Mouse (Mus musculus): ENCODE results near the gene Emilin2.

Gene Emilin2

DNA sequence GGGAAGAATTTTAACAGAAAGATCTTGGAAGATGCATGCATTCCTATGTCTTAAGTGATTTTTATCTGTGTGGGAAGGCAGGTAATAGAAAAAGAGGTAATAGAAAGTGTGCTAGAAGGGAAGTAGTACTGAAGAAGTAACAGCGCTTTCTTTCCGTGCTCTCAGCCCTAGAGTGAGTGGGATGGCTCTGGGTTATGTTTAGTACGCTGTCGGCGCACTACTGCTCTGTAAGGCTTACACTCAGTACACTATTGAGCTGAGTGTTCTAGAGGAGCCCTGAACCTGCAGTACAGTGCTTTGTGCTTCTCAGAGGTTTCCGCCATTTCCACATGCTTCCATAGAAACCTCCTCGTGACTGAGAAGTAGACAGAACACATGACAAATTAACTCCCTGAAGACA is 83.1 kb downstream of the Emilin2 start:
- no peak for DNase-seq

DNA sequence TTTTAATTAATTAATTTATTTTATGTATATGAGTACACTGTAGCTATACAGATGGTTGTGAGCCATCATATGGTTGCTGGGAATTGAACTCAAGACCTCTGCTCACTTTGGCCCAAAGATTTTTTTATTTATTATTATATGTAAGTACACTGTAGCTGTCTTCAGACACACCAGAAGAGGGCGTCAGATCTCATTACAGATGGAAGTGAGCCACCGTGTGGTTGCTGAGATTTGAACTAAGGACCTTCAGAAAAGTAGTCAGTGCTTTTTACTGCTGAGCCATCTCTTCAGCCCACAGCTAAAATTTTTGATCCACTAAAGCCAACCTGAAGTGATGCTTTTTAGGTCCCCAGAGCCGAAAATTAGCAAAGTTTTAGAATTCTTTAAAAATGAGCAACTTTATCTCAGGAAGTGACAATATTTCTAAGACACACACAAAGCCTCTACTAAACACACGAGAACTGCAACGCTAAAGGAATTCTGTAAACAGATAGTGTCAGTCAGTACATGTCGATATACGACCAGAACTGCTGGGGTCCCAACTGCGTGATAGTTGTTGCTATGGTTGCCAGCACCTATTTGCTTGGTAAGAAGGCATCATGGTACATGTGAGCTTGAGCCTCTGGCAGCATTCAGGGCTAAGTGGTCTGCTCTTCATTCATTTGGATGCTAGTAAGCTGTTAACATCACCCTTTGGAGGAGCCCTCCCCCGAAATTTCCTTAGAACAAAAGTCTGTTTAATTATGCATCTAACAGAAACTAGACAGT is 84.5 kb downstream of the Emilin2 start:
- no peak for DNase-seq

DNA sequence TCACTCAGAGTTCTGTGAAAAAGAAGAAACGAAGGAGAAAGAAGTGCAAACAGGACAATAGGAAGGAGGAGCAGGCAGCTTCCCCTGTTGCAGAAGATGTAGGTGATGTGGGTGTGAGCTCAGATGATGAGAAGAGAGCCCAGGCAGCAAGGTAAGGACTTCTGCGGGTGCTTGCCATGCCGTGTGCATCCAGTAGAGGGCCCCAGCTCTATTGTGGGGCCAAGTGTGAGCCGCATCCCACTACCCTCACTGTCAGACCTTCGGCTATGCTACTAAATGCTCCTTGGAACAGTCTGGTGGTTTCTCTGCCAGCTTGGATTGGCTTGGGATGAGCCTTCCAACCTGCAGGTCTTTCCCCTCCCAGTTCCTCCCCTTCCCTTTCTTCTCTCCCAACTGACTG is 86.7 kb downstream of the Emilin2 start:
- peak; percentile 11 to 17 for DNase-seq

DNA sequence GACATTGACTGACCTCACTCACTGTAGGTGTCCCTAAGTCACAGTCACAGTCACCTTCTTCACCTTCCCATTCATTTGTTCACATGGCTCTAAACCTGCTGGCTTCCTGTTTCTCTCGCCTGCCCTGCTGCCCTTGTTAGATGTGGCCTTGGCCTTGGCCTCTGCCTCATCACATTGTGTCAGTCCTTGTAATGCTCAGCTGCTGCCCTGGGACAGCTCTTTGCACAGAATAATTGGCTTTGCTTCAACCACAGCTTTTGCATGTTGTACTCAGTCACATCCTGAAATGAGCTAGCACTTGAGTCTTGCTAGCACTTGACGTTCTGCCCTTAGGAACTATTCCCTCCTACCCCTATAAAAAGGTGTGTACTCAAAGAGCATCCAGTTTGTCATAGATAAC is 87.3 kb downstream of the Emilin2 start:
- no peak for DNase-seq

DNA sequence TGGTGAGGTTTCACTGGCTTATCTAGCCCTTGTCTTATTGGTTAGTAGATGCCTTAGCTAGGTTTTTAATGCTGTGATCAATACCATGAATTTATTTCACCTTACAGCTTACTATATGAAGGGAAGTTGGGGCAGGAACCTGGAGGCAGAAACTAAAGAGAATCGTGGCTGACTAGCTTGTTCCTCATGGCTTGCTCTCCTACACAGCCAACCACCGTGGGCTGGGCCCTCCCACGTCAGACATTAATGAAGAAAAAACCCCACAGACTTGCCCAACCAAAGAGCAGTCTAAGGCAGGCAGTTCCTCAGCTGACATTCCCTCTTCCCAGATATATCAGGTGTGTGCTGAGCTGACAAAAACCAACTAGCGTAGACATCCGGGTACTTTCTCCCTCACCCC is 88.1 kb downstream of the Emilin2 start:
- no peak for DNase-seq

DNA sequence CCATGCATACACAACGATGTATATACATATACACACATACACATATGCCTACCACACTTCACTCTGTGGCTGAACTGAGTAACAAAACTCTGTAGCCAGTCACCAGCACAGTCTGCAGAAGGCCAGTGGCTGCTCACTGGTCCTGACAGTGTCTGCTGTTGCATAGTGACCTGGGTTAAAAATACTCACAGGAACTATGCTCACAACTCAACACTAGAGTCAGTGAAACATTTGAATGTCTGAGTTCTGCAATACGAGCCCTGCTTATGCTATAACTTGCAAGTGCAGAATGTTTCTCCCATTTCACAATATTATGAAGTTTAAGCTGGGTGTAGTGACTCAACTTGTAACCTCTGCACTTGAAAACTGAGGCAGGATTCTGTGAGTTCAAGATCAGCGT is 90.4 kb downstream of the Emilin2 start:
- no peak for DNase-seq

DNA sequence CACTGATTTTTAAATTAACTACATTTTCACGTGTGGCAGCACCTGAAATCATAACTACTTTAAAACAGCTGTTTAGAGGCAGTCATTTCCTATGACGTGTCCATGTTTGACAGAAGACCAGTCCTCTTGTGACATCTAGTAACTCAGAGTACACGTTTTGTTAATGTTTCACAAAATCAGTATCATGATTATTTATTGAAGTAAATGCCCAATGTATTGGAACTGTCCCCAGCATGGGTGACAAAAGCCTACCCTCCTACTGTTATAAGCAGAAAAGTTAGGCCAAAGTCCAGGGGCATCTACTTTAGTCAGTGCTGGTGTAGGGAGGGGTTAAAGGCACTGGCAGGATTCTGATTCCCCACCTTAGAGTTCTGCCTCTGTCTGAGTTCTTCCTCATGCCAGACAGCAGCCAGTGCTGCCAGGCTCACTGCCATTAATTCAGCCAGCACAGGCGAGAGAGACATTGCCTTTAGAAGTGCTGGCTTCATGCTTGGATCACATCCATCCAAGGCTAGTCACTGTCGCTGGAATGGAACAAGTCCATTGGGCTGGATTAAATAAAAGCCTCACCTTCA is 94.6 kb downstream of the Emilin2 start:
- no peak for DNase-seq

DNA sequence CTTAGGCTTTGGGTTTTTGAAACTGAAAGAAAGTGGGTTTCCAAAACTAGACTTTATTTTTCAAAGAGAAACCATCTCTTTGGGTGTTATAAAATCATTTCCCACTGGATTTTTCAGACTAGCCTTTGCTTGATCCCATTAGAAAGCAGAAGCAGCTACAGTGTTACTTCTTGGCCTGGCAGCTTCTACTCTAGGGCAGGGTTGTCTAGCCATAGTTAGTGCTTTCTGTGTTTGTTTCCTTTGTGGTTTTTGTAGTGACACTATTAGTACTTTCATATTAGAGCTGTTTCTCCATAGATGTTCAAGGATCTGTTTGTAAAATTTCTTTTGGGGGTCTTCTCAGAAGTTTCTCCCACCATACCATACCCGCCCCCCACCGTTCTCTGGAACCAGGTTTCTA is 95.5 kb downstream of the Emilin2 start:
- DNase-seq, result no peak

DNA sequence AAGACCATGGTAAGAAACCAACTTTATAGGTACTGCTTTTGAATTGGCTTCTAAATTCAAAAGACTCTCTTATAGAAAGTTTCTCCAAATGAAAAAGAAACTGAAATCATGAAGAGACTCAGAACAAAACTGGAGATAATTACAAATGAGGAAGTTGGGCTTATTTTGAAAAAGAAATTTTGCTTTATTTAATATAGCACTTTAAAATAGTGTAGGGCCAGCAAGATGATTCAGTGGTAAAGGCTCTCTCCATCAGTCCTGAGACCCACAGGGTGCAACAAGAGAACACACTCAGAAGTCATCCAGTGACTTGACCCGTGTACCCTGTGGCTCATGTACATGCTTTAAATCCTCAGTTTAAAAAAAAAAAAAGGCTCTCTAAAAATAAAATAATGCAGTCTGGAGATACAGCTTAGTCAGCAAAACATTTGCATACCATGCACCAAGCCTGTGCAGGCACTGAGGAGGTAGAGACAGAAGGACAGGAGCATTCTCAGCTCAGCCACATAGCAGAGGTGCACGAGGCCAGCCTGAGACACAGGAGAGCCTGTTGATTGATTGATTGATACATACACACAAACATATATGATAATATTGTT is 96.4 kb downstream of the Emilin2 start:
- DNase-seq, result no peak

DNA sequence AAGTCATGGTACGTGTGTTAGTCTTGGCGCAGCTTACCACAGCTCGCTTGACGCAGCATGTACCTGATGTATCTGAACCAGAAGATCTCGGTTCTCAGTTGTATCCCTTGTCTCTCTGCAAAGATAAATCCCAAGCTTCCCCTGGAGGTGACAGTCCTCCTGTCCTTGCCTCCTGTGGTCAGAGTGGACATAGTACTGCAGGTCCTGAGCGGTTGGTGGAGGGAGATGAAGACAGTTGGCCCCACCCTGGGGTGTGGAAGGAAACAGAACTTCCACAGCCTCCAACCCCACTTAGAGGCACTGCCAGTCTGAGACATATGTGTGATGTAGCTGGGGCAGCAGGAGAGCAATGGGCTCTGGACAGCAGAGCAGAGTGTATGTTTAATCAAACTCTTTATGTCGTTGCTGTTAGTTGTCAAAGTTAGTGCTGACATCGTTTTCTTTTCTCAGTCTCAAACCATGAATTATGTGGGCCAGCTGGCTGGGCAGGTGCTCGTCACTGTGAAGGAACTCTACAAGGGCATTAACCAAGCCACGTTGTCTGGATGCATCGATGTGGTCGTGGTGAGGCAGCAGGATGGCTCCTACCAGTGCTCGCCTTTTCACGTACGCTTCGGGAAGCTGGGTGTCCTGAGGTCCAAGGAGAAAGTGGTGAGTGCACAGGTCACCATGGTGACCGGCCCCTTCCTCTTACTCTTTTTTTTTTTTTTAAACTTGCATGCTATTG is 97.1 kb downstream of the Emilin2 start:
- DNase-seq, result no peak

DNA sequence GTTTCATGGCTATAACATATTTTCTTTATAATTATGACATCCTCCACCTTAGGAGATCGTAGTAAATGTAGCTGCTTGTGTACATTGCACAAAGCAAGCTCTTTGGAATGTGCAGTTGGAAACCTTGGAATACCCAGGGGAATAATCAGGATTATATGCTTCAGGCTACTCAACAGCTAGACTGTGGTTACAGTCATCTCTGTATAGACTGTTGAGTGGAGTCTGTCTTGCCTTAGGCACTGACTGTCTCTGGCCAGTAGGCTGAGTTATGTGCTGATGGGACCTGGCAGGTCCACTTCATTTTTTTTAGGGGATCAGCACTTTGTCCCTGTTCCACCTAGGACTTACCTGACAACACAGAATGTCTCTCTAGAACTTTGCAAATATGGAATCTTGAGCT is 98.1 kb downstream of the Emilin2 start:
- no peak for DNase-seq

DNA sequence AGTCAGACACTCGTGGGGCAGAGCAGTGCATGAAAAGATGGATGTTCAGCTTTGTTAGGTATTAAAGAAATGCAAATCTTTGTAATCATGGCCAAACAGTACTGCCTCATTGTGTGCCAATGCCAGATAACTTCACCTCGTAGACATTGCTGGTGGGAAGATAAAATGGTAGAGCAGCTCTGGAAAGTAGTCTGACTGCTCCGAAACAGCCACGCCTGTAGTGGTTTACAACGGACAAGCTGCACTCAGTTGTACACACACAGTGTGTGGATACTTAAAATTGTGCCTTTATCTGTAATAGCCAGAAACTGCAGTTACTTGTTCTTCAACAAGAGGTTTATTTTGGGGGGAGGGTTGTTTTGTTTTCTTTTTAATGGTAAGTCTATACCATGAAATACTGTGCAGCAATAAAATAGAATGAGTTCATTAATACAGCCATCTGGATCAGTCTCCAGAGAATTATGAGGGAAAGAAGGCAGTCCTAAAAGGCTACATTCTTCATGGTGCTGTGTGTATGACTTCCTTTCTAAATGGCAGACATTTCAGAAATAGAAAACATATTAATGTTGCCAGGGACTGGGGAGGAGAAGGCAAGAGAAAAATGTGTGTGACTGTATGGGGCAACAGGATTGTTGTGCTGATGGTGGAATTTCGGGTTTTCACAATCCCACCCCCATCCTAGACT is 99.7 kb downstream of the Emilin2 start:
- no peak for DNase-seq

DNA sequence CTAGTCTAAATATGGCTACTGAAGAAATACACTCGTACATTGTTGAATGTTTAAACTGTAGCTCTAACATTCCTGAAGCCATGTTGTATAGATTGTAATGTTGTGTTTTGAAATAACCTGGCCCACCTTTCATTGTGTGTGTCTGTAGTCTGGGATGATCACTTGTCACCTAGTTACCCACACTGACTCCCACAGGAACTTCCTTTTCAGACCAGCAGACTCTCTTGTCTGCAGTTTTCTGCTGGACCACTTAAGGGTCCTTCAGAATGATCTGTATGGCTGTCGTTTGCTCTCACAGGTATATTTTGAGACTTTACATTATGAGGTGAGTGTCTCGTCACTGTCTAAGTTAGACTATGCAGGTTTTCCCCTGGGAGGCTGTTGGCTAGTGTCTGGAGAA is 101.8 kb downstream of the Emilin2 start:
- no peak for DNase-seq

DNA sequence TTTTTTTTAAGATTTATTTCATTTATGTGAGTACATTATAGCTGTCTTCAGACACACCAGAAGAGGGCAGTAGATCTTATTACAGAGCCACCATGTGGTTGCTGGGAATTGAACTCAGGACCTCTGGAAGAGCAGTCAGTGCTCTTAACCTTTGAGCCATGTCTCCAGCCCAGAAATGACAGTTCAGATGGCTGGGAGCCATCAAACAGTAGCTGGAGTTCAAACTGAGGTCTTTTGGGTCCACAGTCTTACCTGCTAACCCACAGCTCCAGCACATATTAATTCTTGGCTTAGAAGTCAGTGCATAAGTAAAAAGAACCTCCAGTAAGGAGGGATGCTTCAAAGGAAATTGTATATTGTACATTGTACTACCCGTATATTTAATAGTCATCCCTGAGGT is 102.9 kb downstream of the Emilin2 start:
- no peak for DNase-seq

DNA sequence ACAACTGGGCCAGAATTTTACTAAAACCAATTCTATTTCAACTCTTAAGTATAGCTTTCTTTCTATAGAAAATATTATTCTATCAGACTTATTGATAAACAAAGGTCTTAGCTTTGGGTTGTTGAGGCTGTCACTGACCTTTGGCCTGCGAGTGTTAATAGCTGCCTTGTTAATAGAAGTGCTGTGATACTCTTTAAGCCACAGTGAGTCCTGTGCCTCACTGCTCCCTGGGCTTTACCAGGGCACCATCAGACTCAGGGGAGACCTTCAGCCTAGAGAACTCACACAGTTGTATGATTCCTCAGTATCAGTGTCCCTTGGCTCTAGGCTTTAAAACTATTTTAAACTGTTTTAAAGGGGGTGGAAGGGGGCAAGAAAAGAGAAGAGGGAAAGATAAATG is 103.4 kb downstream of the Emilin2 start:
- no peak for DNase-seq

DNA sequence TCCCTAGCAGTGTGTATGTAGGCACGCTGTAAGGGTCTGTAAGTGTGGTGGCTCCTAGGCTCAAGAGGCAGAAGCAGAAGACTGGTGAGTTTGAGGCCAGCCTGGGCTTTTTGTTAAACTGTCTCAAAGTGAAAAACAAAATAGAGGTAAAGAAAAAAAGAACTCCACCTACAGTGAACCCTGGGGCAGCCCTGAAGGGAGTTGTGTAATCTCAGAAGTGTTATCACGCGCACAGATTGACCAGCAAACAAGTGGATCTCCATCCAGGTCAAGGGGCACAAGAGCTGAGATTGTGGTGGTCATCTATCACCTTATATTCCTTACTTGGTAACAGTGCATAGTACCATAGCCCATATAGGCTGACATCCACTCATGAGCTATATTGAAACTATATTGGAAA is 104.5 kb downstream of the Emilin2 start:
- DNase-seq, result no peak

DNA sequence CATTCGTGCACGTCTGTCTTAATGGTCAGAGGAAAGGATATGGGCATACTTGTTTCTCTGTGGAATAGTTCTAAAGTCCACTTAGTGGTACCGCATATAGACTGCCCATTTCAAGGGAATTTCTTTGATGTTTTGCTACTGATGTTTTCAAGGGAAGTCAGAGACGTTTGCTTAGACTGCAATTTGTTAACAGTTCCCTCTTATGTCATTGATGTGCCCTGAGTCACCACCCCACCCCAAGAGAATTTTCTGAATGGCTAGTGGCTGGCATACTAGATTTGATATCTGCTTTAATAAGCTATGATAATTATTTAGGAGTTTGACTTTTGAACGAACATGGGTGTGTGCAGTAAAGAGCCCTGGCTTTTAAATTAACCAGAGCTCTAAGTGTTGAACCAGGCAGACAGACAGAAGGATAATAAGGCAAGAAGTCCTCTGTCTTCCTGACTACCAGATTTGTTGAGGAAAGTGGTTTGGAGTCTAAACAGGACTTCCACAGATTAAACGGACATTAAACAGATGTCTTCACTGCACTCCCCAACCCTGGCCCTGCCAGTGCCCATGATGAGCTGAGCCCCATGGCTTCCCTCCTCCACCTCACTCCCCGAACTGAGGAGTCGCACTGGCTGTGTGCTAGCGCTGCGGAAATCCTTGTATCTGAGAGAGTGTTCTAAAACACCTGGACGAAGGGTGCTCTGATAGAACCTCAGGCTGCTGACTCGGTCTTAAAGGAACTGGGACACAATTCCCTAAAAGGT is 105.5 kb downstream of the Emilin2 start:
- no peak for DNase-seq

DNA sequence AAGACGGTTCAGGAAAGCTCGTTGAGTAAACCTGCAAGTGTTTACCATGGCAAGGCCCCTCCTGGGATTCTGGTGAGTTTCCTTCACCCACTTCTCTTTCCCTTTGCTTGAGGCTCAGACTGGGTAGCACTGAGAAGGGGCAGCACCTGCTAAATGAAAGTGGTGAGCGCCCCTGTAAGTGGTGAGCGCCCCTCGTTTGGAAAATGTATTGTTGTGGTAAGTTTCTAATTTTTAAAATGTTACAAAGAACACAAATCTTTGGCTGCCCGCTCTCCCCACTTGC is 107.0 kb downstream of the Emilin2 start:
- DNase-seq, result no peak

DNA sequence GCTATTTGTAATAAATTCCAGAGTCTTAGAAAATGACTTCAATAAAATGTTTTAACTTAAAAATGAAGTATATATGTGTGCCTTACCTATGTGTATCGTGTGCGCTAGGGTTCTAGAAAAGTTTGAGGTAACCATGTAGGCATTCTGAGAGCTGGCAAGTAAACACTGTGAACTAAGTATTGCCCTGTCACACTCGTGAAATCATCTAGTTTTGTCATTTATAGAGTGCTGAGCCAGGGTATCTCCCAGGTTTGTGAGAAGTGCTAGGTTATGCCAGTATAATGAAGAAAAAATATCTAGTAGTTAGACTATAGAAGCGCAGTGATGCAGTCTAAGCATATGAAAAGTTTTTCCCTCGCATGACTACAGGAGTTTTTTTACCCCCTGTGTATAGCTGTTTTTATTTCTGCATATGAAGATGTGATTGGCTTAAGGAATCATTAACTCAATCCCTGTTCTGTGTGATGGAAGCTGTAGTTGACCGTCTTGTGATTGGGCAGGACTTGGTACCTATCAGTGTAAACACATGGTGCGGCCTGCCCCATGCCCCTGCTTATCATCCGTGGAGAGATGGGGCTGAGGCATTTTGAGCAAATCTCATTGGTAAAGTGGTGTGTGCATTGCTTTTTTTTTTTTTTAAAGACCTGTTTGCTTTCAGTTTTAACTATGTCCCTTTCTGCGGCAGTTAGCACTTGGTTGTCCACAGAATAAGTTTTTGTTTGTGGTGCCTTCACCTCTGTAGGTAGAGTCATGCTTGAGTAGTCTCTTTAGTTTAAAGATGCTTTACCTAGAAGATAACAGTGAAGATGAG is 107.6 kb downstream of the Emilin2 start:
- no peak for DNase-seq
